7 mouse cellular contexts compared by ENCODE assay signal in the genomic region with DNA sequence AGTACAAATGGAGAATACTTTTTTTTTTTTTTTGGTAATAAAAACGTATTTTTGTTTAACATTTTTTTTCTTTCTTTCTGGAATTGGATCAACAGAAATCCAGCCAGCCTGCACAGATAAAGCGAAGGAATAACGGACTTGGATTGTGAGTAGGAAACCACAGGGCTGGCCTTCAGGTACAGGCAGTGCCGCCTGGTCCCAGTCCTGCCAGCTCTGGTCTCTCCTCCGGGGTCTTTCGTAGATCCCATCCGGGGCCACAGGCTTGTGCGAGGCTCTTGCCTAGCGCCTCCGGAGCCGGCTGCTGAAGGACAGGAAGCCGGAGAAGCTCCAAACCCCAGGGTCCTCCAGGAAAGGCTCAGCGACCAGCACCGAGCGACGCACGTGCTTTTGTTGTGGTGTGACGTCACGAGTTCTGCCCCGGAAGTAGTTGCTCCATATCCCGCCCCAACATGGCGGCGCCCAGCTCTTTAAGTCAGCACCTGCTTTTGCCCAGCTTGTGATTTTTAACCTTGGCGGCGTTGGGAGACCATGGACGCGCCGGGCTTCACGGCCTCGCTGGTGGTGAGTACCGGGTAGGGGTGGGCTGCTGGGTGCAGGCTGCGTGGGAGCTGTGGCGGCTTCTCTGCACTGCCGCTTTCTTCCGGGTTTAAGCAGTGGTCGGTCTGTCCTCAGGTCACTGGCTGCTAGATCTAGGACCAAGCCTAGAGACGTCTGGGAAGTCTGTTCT. TPM values are rescaled to one million over a fixed set of nuclear protein-coding genes. Genes with fewer than 3 reads are reported as not detected.
DNase-seq lines count a peak whose midpoint lies in the region; ATAC-seq lines count a peak whose summit lies in the region.

Gene Slc25a26 (plus strand): TSS at position 435 of the 727 bp plus-strand sequence.

- no peaks in the 10 kb centered on the region for H3K27me3 ChIP-seq in intestine, embryonic 16.5 days (replicated peaks; ENCODE audit: control insufficient read depth, insufficient read depth, low read length)
- no peaks in the 10 kb centered on the region for H3K27me3 ChIP-seq in midbrain, embryonic 11.5 days (ENCODE audit: control insufficient read depth, insufficient read depth, low read length)

- DNase-seq in adrenal gland, adult 2 months = peak; percentile 91
- peak; percentile 89 for DNase-seq in embryo, embryonic 11.5 days (ENCODE audit: low read depth, low spot score)
- peak; percentile 83 to 86 for DNase-seq in gastrocnemius, postnatal 4 days (ENCODE audit: low spot score in 2 of 2)
- peak; percentile 89 to 92 for DNase-seq in left cerebral cortex, postnatal 36 days (ENCODE audit: low spot score in 2 of 2)
- peak; percentile 99 for DNase-seq in midbrain, embryonic 11.5 days (ENCODE audit: low spot score, missing footprints)
- DNase-seq in skeletal muscle tissue, adult 2 months (ENCODE audit: low read depth, low spot score) = peak; percentile 86

- WGBS in intestine, embryonic 16.5 days = under 1% methylated on average over 37 of the region's 37 CpGs
- under 1% methylated on average over 37 of the region's 37 CpGs for WGBS in midbrain, embryonic 11.5 days

- ATAC-seq in intestine, embryonic 16.5 days = peak; percentile 97
- ATAC-seq in midbrain, embryonic 11.5 days (ENCODE audit: low FRiP score) = peak; percentile 99

- H3K9ac ChIP-seq in intestine, embryonic 16.5 days (ENCODE audit: low read depth, low read length) = peak within 1 kb of the TSS; percentile 80
- H3K9ac ChIP-seq in midbrain, embryonic 11.5 days (ENCODE audit: low read length) = peak within 1 kb of the TSS; percentile 66

- peak within 1 kb of the TSS; percentile 75 for H3K4me2 ChIP-seq in intestine, embryonic 16.5 days (ENCODE audit: low read depth, low read length)
- H3K4me2 ChIP-seq in midbrain, embryonic 11.5 days = peak within 1 kb of the TSS; percentile 82

- intact Hi-C loops in left cerebral cortex, postnatal 36 days (cut with DNase I) = no loop called here

- no peaks in the 10 kb centered on the region for H3K9me3 ChIP-seq in intestine, embryonic 16.5 days (ENCODE audit: control insufficient read depth, low read length)
- no peaks in the 10 kb centered on the region for H3K9me3 ChIP-seq in midbrain, embryonic 11.5 days (ENCODE audit: control insufficient read depth, low read length)

- peaks cover 7% of the 10 kb centered on the region; the same call in 1 of the 2 replicates for H3K4me1 ChIP-seq in intestine, embryonic 16.5 days (ENCODE audit: control insufficient read depth, insufficient read depth, low read length)
- H3K4me1 ChIP-seq in midbrain, embryonic 11.5 days (ENCODE audit: control insufficient read depth, insufficient read depth, low read length) = peaks cover 4% of the 10 kb centered on the region

- H3K36me3 ChIP-seq in intestine, embryonic 16.5 days (ENCODE audit: control insufficient read depth, insufficient read depth, low read length) = no peaks in the 10 kb centered on the region
- H3K36me3 ChIP-seq in midbrain, embryonic 11.5 days (ENCODE audit: control insufficient read depth, insufficient read depth, low read length) = no peaks in the 10 kb centered on the region

- H3K27ac ChIP-seq in intestine, embryonic 16.5 days (ENCODE audit: low read length) = no peak within 1 kb of the TSS
- H3K27ac ChIP-seq in midbrain, embryonic 11.5 days (ENCODE audit: low read depth, low read length) = no peak within 1 kb of the TSS

- H3K4me3 ChIP-seq in intestine, embryonic 16.5 days (ENCODE audit: low read length) = peak within 1 kb of the TSS; percentile 91
- peak within 1 kb of the TSS; percentile 68 for H3K4me3 ChIP-seq in midbrain, embryonic 11.5 days (ENCODE audit: low read depth, low read length)

RNA-seq across cellular contexts. Expression of gene Slc25a26, which starts in this region (rescaled TPM):
- 10 to 100 TPM in 1 of 2 experiments, 1 to 10 TPM in 1; 9.5 to 12.7 TPM for total RNA-seq in adrenal gland, adult 2 months (2021)
- 9.6 and 11.1 TPM in 2 replicates for polyA plus RNA-seq in adrenal gland, adult 2 months (2012; rRNA removed)
- total RNA-seq in gastrocnemius, postnatal 4 days (2021) = 1 to 10 TPM; 7.0 to 8.0 TPM
- polyA plus RNA-seq in intestine, embryonic 16.5 days (2015; fragmentation: Nextera tagmentation; extraction: Ambion mirVana) = 8.6 and 9.2 TPM in 2 replicates
- total RNA-seq in left cerebral cortex, postnatal 36 days (2021) = 10 to 100 TPM; 16.9 to 18.4 TPM
- polyA plus RNA-seq in midbrain, embryonic 11.5 days (2014; fragmentation: Nextera tagmentation; extraction: Ambion mirVana) = 7.1 and 9.8 TPM in 2 replicates
